Mouse (Mus musculus): Measurements from ENCODE around the gene Galnt10.

DNA sequence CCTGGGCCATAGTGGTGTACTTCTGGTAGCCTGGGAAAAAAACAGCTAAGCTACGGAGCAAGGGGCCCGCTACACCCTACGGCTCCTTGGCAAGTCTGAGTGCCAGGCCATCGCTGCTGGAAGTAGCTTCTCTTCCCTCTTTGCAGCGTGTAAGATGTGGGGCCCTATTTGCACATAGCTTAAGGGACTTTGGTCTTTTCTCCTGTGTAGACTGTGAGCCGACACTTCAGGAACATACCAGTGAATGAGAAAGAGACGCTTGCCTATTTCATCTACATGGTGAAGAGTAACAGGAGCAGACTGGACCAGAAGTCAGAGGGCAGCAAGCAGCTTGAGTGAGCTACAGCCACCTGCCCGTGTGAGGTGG lies 164.5 kb downstream of the Galnt10 start:
- TF ChIP-seq EP300 (IDR thresholded peaks at IDR 0.05; ENCODE audit: insufficient read depth, low read depth, low read length) (no peak), CTCF (IDR thresholded peaks at IDR 0.05) (no peak)

All from heart, adult 2 months (tissue).